Mouse (Mus musculus): ENCODE data around the gene Bhmt.

- no peak for TF ChIP-seq SIN3A (IDR thresholded peaks at IDR 0.05; ENCODE audit: low read length)
- no peak for TF ChIP-seq CTCF (IDR thresholded peaks at IDR 0.05 in 2 of 3, conservative IDR thresholded peaks at IDR 0.05 in 1 of 3; ENCODE audit: control insufficient read depth in 1 of 3, insufficient read depth in 1 of 3, low read depth in 2 of 3, low read length in 3 of 3, poor library complexity in 1 of 3, severe bottlenecking in 1 of 3)
- TF ChIP-seq BHLHE40 (IDR thresholded peaks at IDR 0.05; ENCODE audit: borderline replicate concordance, low read depth, low read length) = no peak
- TF ChIP-seq TAL1 (IDR thresholded peaks at IDR 0.05; ENCODE audit: low read length) = no peak
Measured at GRCm38 (mm10) chr13:93648387-93649130, 10.8 kb upstream of the Bhmt start.

All from MEL (cell line).